14 mouse cellular contexts compared by ENCODE assay signal in the genomic region with DNA sequence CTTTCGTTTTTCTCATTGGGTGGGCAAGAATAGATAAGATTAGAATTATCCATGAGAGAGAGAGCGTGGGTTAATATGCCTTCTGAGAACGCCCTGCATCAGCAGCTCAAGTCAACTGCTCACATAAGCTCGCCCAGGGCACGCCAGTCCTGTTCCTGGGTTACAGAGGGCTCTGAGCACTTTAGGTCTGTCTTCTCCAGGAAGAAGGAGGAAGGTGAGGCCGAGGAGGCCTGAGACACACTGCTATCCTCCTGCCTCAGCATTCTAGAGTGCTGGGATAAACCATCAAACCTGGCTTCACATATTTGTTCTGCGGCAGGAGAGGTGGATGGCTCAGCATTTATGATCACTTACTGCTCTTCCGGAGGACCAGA. TPM values are rescaled to one million over a fixed set of nuclear protein-coding genes. Genes with fewer than 3 reads are reported as not detected.
DNase-seq lines count a peak whose midpoint lies in the region; ATAC-seq and TF ChIP-seq lines count a peak whose summit lies in the region.
"Had no signal": no experiment of that assay in that cellular context is flagged by ENCODE, and none has a peak within 500 bp of the region (broad histone marks: within the 10 kb centered on the region; RNA-seq: fewer than 3 reads in every experiment).

No protein-coding gene starts in this region.

- TF ChIP-seq EP300 in lung, postnatal 0 days (IDR thresholded peaks at IDR 0.05), result no peak

- 61% methylated on average over 8 of the region's 8 CpGs for WGBS in lung, postnatal 0 days
- WGBS in limb, embryonic 10.5 days, result 89% methylated on average over 8 of the region's 8 CpGs
- WGBS in liver, embryonic 16.5 days (ENCODE audit: insufficient replicate concordance), result 55% methylated on average over 8 of the region's 8 CpGs

- H3K4me1 ChIP-seq in lung, postnatal 0 days (ENCODE audit: insufficient read depth, low read depth, low read length), result 0 out of 2 replicates have a peak, but pooled peaks cover 7% of the 10 kb centered on the region
- H3K4me1 ChIP-seq in limb, embryonic 10.5 days, result peaks cover 18% of the 10 kb centered on the region
- H3K4me1 ChIP-seq in liver, embryonic 16.5 days (ENCODE audit: control insufficient read depth, low read depth, low read length), result no peaks in the 10 kb centered on the region; the same call in 1 of the 2 replicates

- H3K27ac ChIP-seq in lung, postnatal 0 days (ENCODE audit: low read length), result peak overlapping the region; percentile 62
- H3K27ac ChIP-seq in limb, embryonic 10.5 days, result peak overlapping the region; percentile 66; the same call in 1 of the 2 replicates
- peak overlapping the region; percentile 86 for H3K27ac ChIP-seq in liver, embryonic 16.5 days (ENCODE audit: low read length)

- TF ChIP-seq CTCF in lung, postnatal 0 days (IDR thresholded peaks at IDR 0.05), result no peak

- no peak for ATAC-seq in lung, postnatal 0 days
- ATAC-seq in liver, embryonic 16.5 days (ENCODE audit: low read depth), result no peak
- ATAC-seq in inflammation-experienced regulatory T-cells, adult 6 months, result no peak
- ATAC-seq: forebrain, postnatal 0 days had no signal

- no peaks in the 10 kb centered on the region for H3K9me3 ChIP-seq in lung, postnatal 0 days (ENCODE audit: low read length)
- no peaks in the 10 kb centered on the region for H3K9me3 ChIP-seq in limb, embryonic 10.5 days (replicated peaks)
- H3K9me3 ChIP-seq in liver, embryonic 16.5 days (replicated peaks; ENCODE audit: control insufficient read depth, low read length), result no peaks in the 10 kb centered on the region

- H3K9ac ChIP-seq in lung, postnatal 0 days (replicated peaks; ENCODE audit: low read depth), result no peak overlapping the region
- no peak overlapping the region for H3K9ac ChIP-seq in liver, embryonic 16.5 days (ENCODE audit: low read depth, low read length)
- H3K9ac ChIP-seq: forebrain, postnatal 0 days had no signal

- H3K27me3 ChIP-seq in lung, postnatal 0 days (replicated peaks; ENCODE audit: insufficient read depth, low read length), result no peaks in the 10 kb centered on the region
- H3K27me3 ChIP-seq in limb, embryonic 10.5 days (ENCODE audit: low read depth, poor library complexity, severe bottlenecking), result no peaks in the 10 kb centered on the region
- no peaks in the 10 kb centered on the region for H3K27me3 ChIP-seq in liver, embryonic 16.5 days (ENCODE audit: control insufficient read depth, insufficient read depth, low read depth, low read length)

- intact Hi-C loops in heart, postnatal 14 days (cut with DNase I), result no loop called here

- peak; percentile 86 for DNase-seq in heart, adult 11 months
- DNase-seq in heart, postnatal 14 days, result no peak
- DNase-seq in lung, postnatal 0 days (ENCODE audit: low spot score), result no peak
- no peak for DNase-seq in lung, postnatal 25 days (ENCODE audit: low spot score)
- no peak for DNase-seq in limb, embryonic 10.5 days (ENCODE audit: low spot score)
- DNase-seq in T-cell, adult 2 months (ENCODE audit: low spot score), result no peak
- DNase-seq: cerebellum, adult 18-20 months; forebrain, postnatal 0 days; gastrocnemius, postnatal 14 days; thymus, postnatal 14 days had no signal

- H3K36me3 ChIP-seq in lung, postnatal 0 days (ENCODE audit: insufficient read depth, low read length), result no peaks in the 10 kb centered on the region
- no peaks in the 10 kb centered on the region for H3K36me3 ChIP-seq in limb, embryonic 10.5 days
- no peaks in the 10 kb centered on the region for H3K36me3 ChIP-seq in liver, embryonic 16.5 days (ENCODE audit: control insufficient read depth, insufficient read depth)

- no peak overlapping the region for H3K4me2 ChIP-seq in lung, postnatal 0 days (replicated peaks; ENCODE audit: low read depth, low read length)
- no peak overlapping the region for H3K4me2 ChIP-seq in liver, embryonic 16.5 days (ENCODE audit: low read depth, low read length)
- H3K4me2 ChIP-seq: heart, embryonic 11.5 days had no signal

- H3K4me3 ChIP-seq in lung, postnatal 0 days (ENCODE audit: low read depth, low read length), result no peak overlapping the region
- H3K4me3 ChIP-seq in limb, embryonic 10.5 days, result no peak overlapping the region
- H3K4me3 ChIP-seq in liver, embryonic 16.5 days (ENCODE audit: low read depth, low read length), result no peak overlapping the region
- H3K4me3 ChIP-seq: megakaryocyte, embryonic 14.5 days had no signal

RNA-seq across cellular contexts. Expression of a gene that starts 10.3 kb away (rescaled TPM):
- total RNA-seq in heart, postnatal 14 days (2021), result 1 to 10 TPM; 3.7 to 5.2 TPM
- polyA plus RNA-seq in lung, postnatal 0 days (2015; fragmentation: Nextera tagmentation; extraction: Ambion mirVana), result 29.5 and 32.0 TPM in 2 replicates
- 6.3 and 11.9 TPM in 2 replicates for polyA plus RNA-seq in limb, embryonic 10.5 days (2016; fragmentation: Nextera tagmentation; extraction: Ambion mirVana)
- 11.9 and 12.7 TPM in 2 replicates for polyA plus RNA-seq in liver, embryonic 16.5 days (2015; fragmentation: Nextera tagmentation; extraction: Ambion mirVana)
- polyA plus RNA-seq in inflammation-experienced regulatory T-cells, adult 6 months (2017; shearing (Covaris generic)), result not detected
